28 mouse cellular contexts compared by ENCODE assay signal in genomic region chr14:21563584-21564118, GRCm38 (mm10).
DNase-seq lines count a peak whose midpoint lies in the region; ATAC-seq and TF ChIP-seq lines count a peak whose summit lies in the region.
"Had no signal": no experiment of that assay in that cellular context is flagged by ENCODE, and none has a peak within 500 bp of the region (broad histone marks: within the 10 kb centered on the region; RNA-seq: fewer than 3 reads in every experiment).

No protein-coding gene starts in this region.

- ATAC-seq in embryonic facial prominence, embryonic 11.5 days (replicated peaks; ENCODE audit: insufficient number of reproducible peaks, low FRiP score, low TSS enrichment, low read depth): no peak
- no peak for ATAC-seq in liver, postnatal 0 days
- peak; percentile 40; the same call in 1 of the 2 replicates for ATAC-seq in midbrain, embryonic 14.5 days (ENCODE audit: low FRiP score, low TSS enrichment)
- ATAC-seq in midbrain, embryonic 16.5 days: no peak
- ATAC-seq: forebrain, embryonic 14.5 days; forebrain, postnatal 0 days; Patski had no signal

- H3K9ac ChIP-seq in embryonic facial prominence, embryonic 11.5 days (replicated peaks; ENCODE audit: low read length): no peak overlapping the region
- no peak overlapping the region for H3K9ac ChIP-seq in liver, adult 2 months (ENCODE audit: low read depth, low read length)
- no peak overlapping the region for H3K9ac ChIP-seq in liver, postnatal 0 days (replicated peaks)
- H3K9ac ChIP-seq in midbrain, embryonic 14.5 days (replicated peaks; ENCODE audit: low read length): no peak overlapping the region
- no peak overlapping the region for H3K9ac ChIP-seq in midbrain, embryonic 16.5 days (ENCODE audit: low read depth, low read length)
- H3K9ac ChIP-seq: embryonic facial prominence, embryonic 13.5 days; forebrain, postnatal 0 days; hindbrain, embryonic 12.5 days; hindbrain, embryonic 15.5 days had no signal

- no peak for TF ChIP-seq POLR2A in liver, adult 2 months (IDR thresholded peaks at IDR 0.05; ENCODE audit: extremely low read depth, insufficient read depth, low read length)
- TF ChIP-seq POLR2A in brain, embryonic 14.5 days (IDR thresholded peaks at IDR 0.05; ENCODE audit: borderline replicate concordance, extremely low read depth, insufficient read depth, insufficient read length, poor library complexity, severe bottlenecking): no peak

- H3K79me2 ChIP-seq in liver, adult 2 months (ENCODE audit: control insufficient read depth, insufficient read depth, low read length): peaks cover 23% of the 10 kb centered on the region; the same call in 1 of the 2 replicates

- H3K27me3 ChIP-seq in embryonic facial prominence, embryonic 11.5 days (ENCODE audit: control insufficient read depth, insufficient read depth, low read length): no peaks in the 10 kb centered on the region
- no peaks in the 10 kb centered on the region for H3K27me3 ChIP-seq in embryonic facial prominence, embryonic 10.5 days (replicated peaks; ENCODE audit: low read depth, poor library complexity, severe bottlenecking)
- no peaks in the 10 kb centered on the region for H3K27me3 ChIP-seq in liver, adult 2 months (ENCODE audit: control insufficient read depth, insufficient read depth, low read length)
- H3K27me3 ChIP-seq in liver, postnatal 0 days (ENCODE audit: insufficient read depth, low read length): no peaks in the 10 kb centered on the region
- H3K27me3 ChIP-seq in midbrain, embryonic 14.5 days (ENCODE audit: control insufficient read depth, insufficient read depth, low read length): no peaks in the 10 kb centered on the region
- no peaks in the 10 kb centered on the region for H3K27me3 ChIP-seq in midbrain, embryonic 16.5 days (ENCODE audit: control insufficient read depth, insufficient read depth, low read depth, low read length)
- H3K27me3 ChIP-seq: CH12.LX; embryonic facial prominence, embryonic 13.5 days; hindbrain, embryonic 12.5 days; hindbrain, embryonic 15.5 days; Patski had no signal

- no peak overlapping the region for H3K4me2 ChIP-seq in embryonic facial prominence, embryonic 11.5 days (ENCODE audit: low read depth, low read length)
- no peak overlapping the region for H3K4me2 ChIP-seq in liver, postnatal 0 days (ENCODE audit: low read depth, low read length)
- H3K4me2 ChIP-seq in midbrain, embryonic 14.5 days (ENCODE audit: low read length): no peak overlapping the region
- no peak overlapping the region for H3K4me2 ChIP-seq in midbrain, embryonic 16.5 days (ENCODE audit: low read length)
- H3K4me2 ChIP-seq: embryonic facial prominence, embryonic 13.5 days; heart, embryonic 11.5 days; hindbrain, embryonic 12.5 days; hindbrain, embryonic 15.5 days had no signal

- H3K4me3 ChIP-seq in embryonic facial prominence, embryonic 11.5 days (ENCODE audit: low read depth, low read length): no peak overlapping the region
- H3K4me3 ChIP-seq in embryonic facial prominence, embryonic 10.5 days: no peak overlapping the region
- no peak overlapping the region for H3K4me3 ChIP-seq in liver, adult 2 months (ENCODE audit: insufficient read depth, low read depth, low read length)
- no peak overlapping the region for H3K4me3 ChIP-seq in liver, postnatal 0 days (ENCODE audit: low read depth, low read length)
- H3K4me3 ChIP-seq in midbrain, embryonic 14.5 days (replicated peaks; ENCODE audit: low read depth, low read length): no peak overlapping the region
- no peak overlapping the region for H3K4me3 ChIP-seq in midbrain, embryonic 16.5 days (ENCODE audit: low read depth, low read length)
- H3K4me3 ChIP-seq: embryonic facial prominence, embryonic 13.5 days; erythroblast, embryonic 14.5 days; gastrocnemius, adult 2 months; hindbrain, embryonic 12.5 days; hindbrain, embryonic 15.5 days had no signal

- H3K27ac ChIP-seq in embryonic facial prominence, embryonic 11.5 days (replicated peaks; ENCODE audit: low read depth, low read length): no peak overlapping the region
- H3K27ac ChIP-seq in embryonic facial prominence, embryonic 10.5 days (replicated peaks): no peak overlapping the region
- H3K27ac ChIP-seq in liver, adult 2 months (replicated peaks; ENCODE audit: insufficient read depth, low read depth, low read length): no peak overlapping the region
- no peak overlapping the region for H3K27ac ChIP-seq in liver, postnatal 0 days (ENCODE audit: low read depth)
- H3K27ac ChIP-seq in midbrain, embryonic 14.5 days (replicated peaks; ENCODE audit: low read depth, low read length): no peak overlapping the region
- no peak overlapping the region for H3K27ac ChIP-seq in midbrain, embryonic 16.5 days (ENCODE audit: low read length)
- H3K27ac ChIP-seq: embryonic facial prominence, embryonic 13.5 days; gastrocnemius, adult 2 months; hindbrain, embryonic 12.5 days; hindbrain, embryonic 15.5 days had no signal

- no peak for TF ChIP-seq EP300 in liver, postnatal 0 days (IDR thresholded peaks at IDR 0.05; ENCODE audit: low read depth)

- no peaks in the 10 kb centered on the region for H3K36me3 ChIP-seq in embryonic facial prominence, embryonic 11.5 days (replicated peaks; ENCODE audit: control insufficient read depth, insufficient read depth, low read depth, low read length)
- peaks cover 4% of the 10 kb centered on the region; the same call in 1 of the 2 replicates for H3K36me3 ChIP-seq in embryonic facial prominence, embryonic 10.5 days (replicated peaks)
- no peaks in the 10 kb centered on the region for H3K36me3 ChIP-seq in liver, adult 2 months (ENCODE audit: control insufficient read depth, insufficient read depth, low read length)
- H3K36me3 ChIP-seq in liver, postnatal 0 days (replicated peaks; ENCODE audit: insufficient read depth, low read length): no peaks in the 10 kb centered on the region
- no peaks in the 10 kb centered on the region for H3K36me3 ChIP-seq in midbrain, embryonic 14.5 days (ENCODE audit: control insufficient read depth, insufficient read depth, low read length)
- no peaks in the 10 kb centered on the region for H3K36me3 ChIP-seq in midbrain, embryonic 16.5 days (ENCODE audit: control insufficient read depth, insufficient read depth, low read length)
- H3K36me3 ChIP-seq: embryonic facial prominence, embryonic 13.5 days; hindbrain, embryonic 12.5 days; hindbrain, embryonic 15.5 days had no signal

- no peaks in the 10 kb centered on the region for H3K4me1 ChIP-seq in embryonic facial prominence, embryonic 11.5 days (ENCODE audit: control insufficient read depth, insufficient read depth, low read length)
- peaks cover 37% of the 10 kb centered on the region for H3K4me1 ChIP-seq in embryonic facial prominence, embryonic 10.5 days
- peaks cover 15% of the 10 kb centered on the region for H3K4me1 ChIP-seq in liver, adult 2 months (ENCODE audit: control insufficient read depth, insufficient read depth, low read length)
- peaks cover 5% of the 10 kb centered on the region; the same call in 1 of the 2 replicates for H3K4me1 ChIP-seq in liver, postnatal 0 days (ENCODE audit: insufficient read depth)
- peaks cover 13% of the 10 kb centered on the region; the same call in 1 of the 2 replicates for H3K4me1 ChIP-seq in midbrain, embryonic 14.5 days (ENCODE audit: control insufficient read depth, insufficient read depth, low read length)
- peaks cover 16% of the 10 kb centered on the region for H3K4me1 ChIP-seq in midbrain, embryonic 16.5 days (ENCODE audit: control insufficient read depth, insufficient read depth, low read length)

- WGBS in embryonic facial prominence, embryonic 11.5 days: 39% methylated on average over 4 of the region's 4 CpGs
- WGBS in embryonic facial prominence, embryonic 10.5 days: 58% methylated on average over 4 of the region's 4 CpGs
- 59% methylated on average over 4 of the region's 4 CpGs for WGBS in liver, adult 2 months
- WGBS in liver, postnatal 0 days (ENCODE audit: insufficient replicate concordance): 71% methylated on average over 4 of the region's 4 CpGs
- WGBS in midbrain, embryonic 14.5 days: 51% methylated on average over 4 of the region's 4 CpGs
- 48% methylated on average over 4 of the region's 4 CpGs for WGBS in midbrain, embryonic 16.5 days

- no peaks in the 10 kb centered on the region for H3K9me3 ChIP-seq in embryonic facial prominence, embryonic 11.5 days (replicated peaks; ENCODE audit: control insufficient read depth, low read length)
- H3K9me3 ChIP-seq in embryonic facial prominence, embryonic 10.5 days: no peaks in the 10 kb centered on the region
- no peaks in the 10 kb centered on the region for H3K9me3 ChIP-seq in liver, postnatal 0 days (ENCODE audit: low read length)
- H3K9me3 ChIP-seq in midbrain, embryonic 14.5 days (ENCODE audit: control insufficient read depth, low read length): no peaks in the 10 kb centered on the region
- no peaks in the 10 kb centered on the region for H3K9me3 ChIP-seq in midbrain, embryonic 16.5 days (replicated peaks; ENCODE audit: control insufficient read depth, low read length, poor library complexity, severe bottlenecking)
- H3K9me3 ChIP-seq: embryonic facial prominence, embryonic 13.5 days; G1E; hindbrain, embryonic 12.5 days; hindbrain, embryonic 15.5 days had no signal

- DNase-seq in embryonic facial prominence, embryonic 11.5 days (ENCODE audit: low spot score): peak; percentile 61
- DNase-seq in embryonic facial prominence, embryonic 10.5 days (ENCODE audit: low spot score): no peak
- peak; percentile 47 for DNase-seq in liver, adult 2 months (ENCODE audit: extremely low read depth, low read depth, low spot score)
- DNase-seq in liver, postnatal 0 days: no peak
- peak; percentile 54 for DNase-seq in midbrain, embryonic 14.5 days
- peak; percentile 60 for DNase-seq in brain, embryonic 14.5 days (ENCODE audit: low read depth)
- DNase-seq: adrenal gland, postnatal 10 days; adrenal gland, postnatal 36 days; B cell, adult 2 months; cerebellum, adult 11 months; cerebellum, adult 2 months; cerebellum, adult 9-11 months; cerebellum, postnatal 25 days; embryo, embryonic 11 days; forebrain, postnatal 0 days; gastrocnemius, adult 2 months; gastrocnemius, postnatal 14 days; heart, adult 11 months had no signal

- TF ChIP-seq CTCF in liver, adult 2 months (IDR thresholded peaks at IDR 0.05; ENCODE audit: low read depth, low read length): no peak
- TF ChIP-seq CTCF in liver, postnatal 0 days (IDR thresholded peaks at IDR 0.05; ENCODE audit: low read depth): no peak
- TF ChIP-seq CTCF in brain, embryonic 14.5 days (IDR thresholded peaks at IDR 0.05; ENCODE audit: borderline replicate concordance, extremely low read depth, insufficient read depth, insufficient read length): no peak

Comparison
In these comparisons a context has a peak if more than half of its experiments do, and no peak if none do; other contexts are left out.
1. DNase-seq: peak in embryonic facial prominence, embryonic 11.5 days (single experiment), liver, adult 2 months (single experiment), midbrain, embryonic 14.5 days (single experiment) and brain, embryonic 14.5 days (single experiment); none in embryonic facial prominence, embryonic 10.5 days (single experiment) and liver, postnatal 0 days (single experiment).